Mouse (Mus musculus) kidney, embryonic 14.5 days (tissue): ENCODE measurements around the gene Ccdc171. TPM values are rescaled to one million over a fixed set of nuclear protein-coding genes. Genes with fewer than 3 reads are reported as not detected.
A peak's percentile ranks its signal among the peaks of the same experiment; 100 is the strongest.
"Not testable (repeated sequence)": the region's sequence is repeated elsewhere in the genome, so short reads cannot be mapped to it uniquely, and the experiment has no call there.

Experiments
- ATAC-seq: fragments of 200-750 bp; cut with Nextera tagmentation; 2 replicates; pipeline ENCODE4 v1.8.0; 2017; ENCODE audit warnings: moderate number of reproducible peaks, mild to moderate bottlenecking, moderate TSS enrichment, moderate library complexity; ENCODE audit not compliant: low FRiP score, low TSS enrichment
- H3K27ac ChIP-seq: fragments of 300-500 bp; sonication (generic); 2 replicates; pipeline ENCODE4 v1.5.1; 2014; ENCODE audit warnings: low read depth, mild to moderate bottlenecking, low read length, moderate library complexity, mixed read lengths
- H3K27me3 ChIP-seq: fragments of 300-500 bp; sonication (generic); 2 replicates; pipeline ENCODE4 v1.6.1; 2014; ENCODE audit warnings: mild to moderate bottlenecking, low read length; ENCODE audit not compliant: control insufficient read depth, insufficient read depth
- H3K36me3 ChIP-seq: fragments of 300-500 bp; sonication (generic); 2 replicates; pipeline ENCODE4 v1.6.1; 2014; ENCODE audit warnings: low read length, mixed read lengths; ENCODE audit not compliant: control insufficient read depth, insufficient read depth
- H3K4me1 ChIP-seq: fragments of 300-500 bp; sonication (generic); 2 replicates; pipeline ENCODE4 v1.6.1; 2014; ENCODE audit warnings: low read length, mixed read lengths; ENCODE audit not compliant: control insufficient read depth, insufficient read depth
- H3K4me2 ChIP-seq: fragments of 300-500 bp; sonication (generic); replicated peaks from 2 replicates; pipeline ENCODE4 v1.6.1; 2014; ENCODE audit warnings: low read depth, mild to moderate bottlenecking, low read length
- H3K4me3 ChIP-seq: fragments of 300-500 bp; sonication (generic); 2 replicates; pipeline ENCODE4 v1.5.1; 2014; ENCODE audit warnings: mild to moderate bottlenecking, low read length
- H3K9ac ChIP-seq: fragments of 300-500 bp; sonication (generic); 2 replicates; pipeline ENCODE4 v1.6.1; 2014; ENCODE audit warnings: low read depth, mild to moderate bottlenecking, low read length, moderate library complexity
- H3K9me3 ChIP-seq: fragments of 300-500 bp; sonication (generic); 2 replicates; pipeline ENCODE4 v1.6.1; 2016; ENCODE audit warnings: low read length; ENCODE audit not compliant: control insufficient read depth
- WGBS: fragments of 180-500 bp; shearing (Covaris S2); extraction: QIAGEN DNeasy Blood & Tissue Kit; methylation state at CpG from one replicate; pipeline ENCODE4 v1.1.7; 2014; 5-methylcytosine and 5-hydroxymethylcytosine counted together
- polyA plus RNA-seq: library from polyadenylated mRNA; unstranded; fragments of >200 nt; fragmentation: Nextera tagmentation; extraction: Ambion mirVana; gene quantifications from 2 replicates; pipeline ENCODE4 v1.2.1, GENCODE M21; 2014

Ccdc171 gene
- polyA plus RNA-seq, 1 experiment from 2014 or later: 3.9 TPM

GRCm38 (mm10) chr4:83533168-83533911, 8.0 kb downstream of the Ccdc171 start:
- Histone ChIP-seq H3K4me3 (no peak overlapping the region), H3K27ac (no peak overlapping the region), H3K27me3 (no peaks in the 10 kb centered on the region), H3K4me1 (no peaks in the 10 kb centered on the region), H3K9me3 (no peaks in the 10 kb centered on the region), H3K4me2 (no peak overlapping the region), H3K9ac (no peak overlapping the region), H3K36me3 (no peaks in the 10 kb centered on the region)
- WGBS: 61% methylated on average over 9 of the region's 9 CpGs
- ATAC-seq: no peak

GRCm38 (mm10) chr4:83534024-83534423, 8.7 kb downstream of the Ccdc171 start:
- no peak overlapping the region for H3K27ac ChIP-seq
- WGBS: 34% methylated on average over 7 of the region's 7 CpGs
- H3K9ac ChIP-seq: no peak overlapping the region
- no peak overlapping the region for H3K4me3 ChIP-seq
- H3K4me2 ChIP-seq: no peak overlapping the region
- no peaks in the 10 kb centered on the region for H3K9me3 ChIP-seq
- no peaks in the 10 kb centered on the region for H3K27me3 ChIP-seq
- no peak for ATAC-seq
- no peaks in the 10 kb centered on the region for H3K36me3 ChIP-seq
- no peaks in the 10 kb centered on the region for H3K4me1 ChIP-seq

GRCm38 (mm10) chr4:83549501-83549900, 24.2 kb downstream of the Ccdc171 start:
- no peaks in the 10 kb centered on the region for H3K27me3 ChIP-seq
- 67% methylated on average over 18 of the region's 18 CpGs for WGBS

GRCm38 (mm10) chr4:83567190-83568113, 42.1 kb downstream of the Ccdc171 start:
- Histone ChIP-seq H3K4me3 (no peak overlapping the region), H3K4me2 (peak overlapping the region; percentile 26; the same call in 1 of the 2 replicates), H3K9ac (no peak overlapping the region), H3K36me3 (no peaks in the 10 kb centered on the region), H3K27ac (no peak overlapping the region), H3K27me3 (no peaks in the 10 kb centered on the region), H3K9me3 (no peaks in the 10 kb centered on the region), H3K4me1 (no peaks in the 10 kb centered on the region)
- peak; percentile 49; the same call in 1 of the 2 replicates for ATAC-seq
- WGBS: 20% methylated on average over 13 of the region's 13 CpGs

More at GRCm38 (mm10) chr4:83549501-83549900, 24.2 kb downstream of the Ccdc171 start:
- Histone ChIP-seq H3K9me3 (no peaks in the 10 kb centered on the region), H3K9ac (no peak overlapping the region), H3K36me3 (no peaks in the 10 kb centered on the region), H3K27ac (no peak overlapping the region), H3K4me1 (no peaks in the 10 kb centered on the region), H3K4me2 (no peak overlapping the region), H3K4me3 (no peak overlapping the region)
- no peak for ATAC-seq

GRCm38 (mm10) chr4:83568145-83568544, 42.8 kb downstream of the Ccdc171 start:
- H3K27me3 ChIP-seq, H3K27ac ChIP-seq, H3K4me1 ChIP-seq, H3K9ac ChIP-seq, H3K9me3 ChIP-seq, H3K36me3 ChIP-seq: not testable (repeated sequence)
- ATAC-seq: 0 out of 2 replicates have a peak, but pooled peaks have one; percentile 52
- 5% methylated on average over 9 of the region's 9 CpGs for WGBS
- H3K4me2 ChIP-seq: peak overlapping the region; percentile 26
- H3K4me3 ChIP-seq: peak overlapping the region; percentile 12; the same call in 1 of the 2 replicates

GRCm38 (mm10) chr4:83570569-83570968, 45.2 kb downstream of the Ccdc171 start:
- Histone ChIP-seq H3K36me3 (no peaks in the 10 kb centered on the region), H3K9me3 (no peaks in the 10 kb centered on the region), H3K4me2 (no peak overlapping the region), H3K4me3 (no peak overlapping the region), H3K27me3 (no peaks in the 10 kb centered on the region), H3K27ac (no peak overlapping the region), H3K9ac (no peak overlapping the region), H3K4me1 (no peaks in the 10 kb centered on the region)
- 0 out of 2 replicates have a peak, but pooled peaks have one; percentile 24 for ATAC-seq
- WGBS: 61% methylated on average over 6 of the region's 6 CpGs

GRCm38 (mm10) chr4:83571033-83571432, 45.7 kb downstream of the Ccdc171 start:
- H3K36me3 ChIP-seq: no peaks in the 10 kb centered on the region
- H3K4me2 ChIP-seq: no peak overlapping the region
- 91% methylated on average over 5 of the region's 5 CpGs for WGBS
- H3K27me3 ChIP-seq: no peaks in the 10 kb centered on the region
- H3K9ac ChIP-seq: no peak overlapping the region
- no peak overlapping the region for H3K27ac ChIP-seq
- no peaks in the 10 kb centered on the region for H3K9me3 ChIP-seq
- no peak overlapping the region for H3K4me3 ChIP-seq
- no peak for ATAC-seq
- H3K4me1 ChIP-seq: no peaks in the 10 kb centered on the region

GRCm38 (mm10) chr4:83572521-83572920, 47.2 kb downstream of the Ccdc171 start:
- ATAC-seq: no peak
- H3K4me2 ChIP-seq: no peak overlapping the region
- H3K27ac ChIP-seq: no peak overlapping the region
- no peaks in the 10 kb centered on the region for H3K36me3 ChIP-seq
- no peak overlapping the region for H3K4me3 ChIP-seq
- no peak overlapping the region for H3K9ac ChIP-seq
- H3K27me3 ChIP-seq: no peaks in the 10 kb centered on the region
- WGBS: 68% methylated on average over 6 of the region's 6 CpGs
- H3K9me3 ChIP-seq: no peaks in the 10 kb centered on the region
- H3K4me1 ChIP-seq: no peaks in the 10 kb centered on the region

GRCm38 (mm10) chr4:83576315-83576714, 51.0 kb downstream of the Ccdc171 start:
- Histone ChIP-seq H3K27ac (no peak overlapping the region), H3K27me3 (no peaks in the 10 kb centered on the region), H3K9me3 (no peaks in the 10 kb centered on the region), H3K9ac (no peak overlapping the region), H3K36me3 (no peaks in the 10 kb centered on the region), H3K4me1 (no peaks in the 10 kb centered on the region), H3K4me3 (no peak overlapping the region), H3K4me2 (no peak overlapping the region)
- ATAC-seq: no peak
- WGBS: 59% methylated on average over 3 of the region's 3 CpGs
